Comparison of ENCODE assay signal across 13 mouse cellular contexts in the genomic region with DNA sequence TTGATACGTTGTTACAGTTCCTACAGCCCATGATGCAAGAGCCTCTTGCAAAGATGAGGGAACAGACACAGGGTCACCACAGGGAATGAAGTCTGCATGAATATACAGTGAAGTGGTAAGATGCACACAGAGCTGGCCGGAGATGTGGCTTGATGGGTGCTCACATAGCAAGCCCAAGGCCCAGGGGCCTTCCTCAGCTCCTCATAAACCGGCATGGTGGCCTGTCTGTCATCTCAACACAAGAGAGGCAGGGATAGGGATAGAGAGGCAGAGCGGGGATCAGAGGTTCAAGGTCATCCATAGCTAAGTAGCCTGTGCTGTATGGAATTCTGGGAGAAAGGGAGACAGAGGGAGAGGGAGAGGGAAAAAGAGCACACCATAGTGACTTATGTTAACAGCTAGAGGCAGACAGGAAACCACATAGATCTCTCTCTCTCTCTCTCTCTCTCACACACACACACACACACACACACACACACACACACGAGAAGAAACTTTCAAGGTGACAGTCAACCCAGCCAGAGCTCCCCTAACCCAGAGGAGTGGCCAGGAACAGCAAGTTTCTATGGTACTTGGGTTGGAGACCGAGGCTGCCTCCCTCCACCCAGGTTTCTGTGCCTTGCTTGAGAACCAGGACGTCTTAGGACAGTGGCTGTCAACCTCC.
DNase-seq lines count a peak whose midpoint lies in the region; ATAC-seq and TF ChIP-seq lines count a peak whose summit lies in the region.
"Had no signal": no experiment of that assay in that cellular context is flagged by ENCODE, and none has a peak within 500 bp of the region (broad histone marks: within the 10 kb centered on the region; RNA-seq: fewer than 3 reads in every experiment).

No protein-coding gene starts in this region.

- no peak overlapping the region for H3K4me2 ChIP-seq in forebrain, embryonic 16.5 days (ENCODE audit: low read length)
- no peak overlapping the region for H3K4me2 ChIP-seq in forebrain, embryonic 15.5 days (replicated peaks)
- H3K4me2 ChIP-seq in midbrain, embryonic 14.5 days (ENCODE audit: low read length): no peak overlapping the region
- H3K4me2 ChIP-seq: heart, embryonic 15.5 days; hindbrain, embryonic 15.5 days; limb, embryonic 12.5 days; midbrain, embryonic 15.5 days had no signal

- DNase-seq in midbrain, embryonic 10.5 days (ENCODE audit: low spot score): no peak
- DNase-seq in midbrain, embryonic 14.5 days: no peak
- DNase-seq in MEL (ENCODE audit: low read depth, low spot score): peak; percentile 39
- DNase-seq in naive thymus-derived CD4-positive, alpha-beta T cell, adult 2 months (ENCODE audit: low read depth): peak; percentile 65
- no peak for DNase-seq in left cerebral cortex, postnatal 14 days (ENCODE audit: low spot score in 2 of 2)
- DNase-seq: layer of hippocampus, postnatal 36 days; right cerebral cortex, postnatal 25 days had no signal

- no peak for TF ChIP-seq EP300 in MEL (IDR thresholded peaks at IDR 0.05; ENCODE audit: low read depth in 1 of 2, low read length in 2 of 2)

- TF ChIP-seq CTCF in MEL (IDR thresholded peaks at IDR 0.05 in 2 of 3, conservative IDR thresholded peaks at IDR 0.05 in 1 of 3; ENCODE audit: control insufficient read depth in 1 of 3, insufficient read depth in 1 of 3, low read depth in 2 of 3, low read length in 3 of 3, poor library complexity in 1 of 3, severe bottlenecking in 1 of 3): no peak

- H3K4me3 ChIP-seq in forebrain, embryonic 16.5 days (replicated peaks; ENCODE audit: low read length): no peak overlapping the region
- H3K4me3 ChIP-seq in forebrain, embryonic 15.5 days: no peak overlapping the region
- H3K4me3 ChIP-seq in midbrain, embryonic 10.5 days: no peak overlapping the region
- no peak overlapping the region for H3K4me3 ChIP-seq in midbrain, embryonic 14.5 days (replicated peaks; ENCODE audit: low read depth, low read length)
- no peak overlapping the region for H3K4me3 ChIP-seq in MEL (ENCODE audit: control insufficient read depth in 1 of 2, insufficient read depth in 1 of 2, low read depth in 2 of 2, low read length in 2 of 2)
- H3K4me3 ChIP-seq: heart, embryonic 15.5 days; hindbrain, embryonic 15.5 days; limb, embryonic 12.5 days; midbrain, embryonic 15.5 days had no signal

- no peak for ATAC-seq in forebrain, embryonic 16.5 days
- ATAC-seq in forebrain, embryonic 15.5 days (replicated peaks): no peak
- no peak for ATAC-seq in midbrain, embryonic 14.5 days (ENCODE audit: low FRiP score, low TSS enrichment)
- ATAC-seq: midbrain, embryonic 15.5 days had no signal

- no peak for TF ChIP-seq RAD21 in MEL (IDR thresholded peaks at IDR 0.05; ENCODE audit: low read depth, low read length)

- no peaks in the 10 kb centered on the region for H3K36me3 ChIP-seq in forebrain, embryonic 16.5 days (ENCODE audit: control insufficient read depth, insufficient read depth)
- no peaks in the 10 kb centered on the region for H3K36me3 ChIP-seq in forebrain, embryonic 15.5 days
- H3K36me3 ChIP-seq in midbrain, embryonic 10.5 days: no peaks in the 10 kb centered on the region
- H3K36me3 ChIP-seq in midbrain, embryonic 14.5 days (ENCODE audit: control insufficient read depth, insufficient read depth, low read length): no peaks in the 10 kb centered on the region
- peaks cover 0 to 3% of the 10 kb centered on the region in 2 experiments; a peak in 1 of 4 replicates for H3K36me3 ChIP-seq in MEL (ENCODE audit: control insufficient read depth in 1 of 2, insufficient read depth in 2 of 2, low read length in 2 of 2)
- H3K36me3 ChIP-seq: heart, embryonic 15.5 days; hindbrain, embryonic 15.5 days; limb, embryonic 12.5 days; midbrain, embryonic 15.5 days had no signal

- no peaks in the 10 kb centered on the region for H3K9me3 ChIP-seq in forebrain, embryonic 16.5 days (ENCODE audit: control insufficient read depth, low read length)
- H3K9me3 ChIP-seq in forebrain, embryonic 15.5 days: no peaks in the 10 kb centered on the region
- H3K9me3 ChIP-seq in midbrain, embryonic 10.5 days (replicated peaks): no peaks in the 10 kb centered on the region
- no peaks in the 10 kb centered on the region for H3K9me3 ChIP-seq in midbrain, embryonic 14.5 days (ENCODE audit: control insufficient read depth, low read length)
- H3K9me3 ChIP-seq in MEL (replicated peaks; ENCODE audit: insufficient read depth, low read length): no peaks in the 10 kb centered on the region
- H3K9me3 ChIP-seq: heart, embryonic 15.5 days; hindbrain, embryonic 15.5 days; limb, embryonic 12.5 days; midbrain, embryonic 15.5 days had no signal

- H3K27me3 ChIP-seq in forebrain, embryonic 16.5 days (replicated peaks; ENCODE audit: control insufficient read depth, insufficient read depth, low read length): no peaks in the 10 kb centered on the region
- H3K27me3 ChIP-seq in forebrain, embryonic 15.5 days: no peaks in the 10 kb centered on the region
- H3K27me3 ChIP-seq in midbrain, embryonic 10.5 days (ENCODE audit: low read depth, poor library complexity, severe bottlenecking): peaks cover 75% of the 10 kb centered on the region
- H3K27me3 ChIP-seq in midbrain, embryonic 14.5 days (ENCODE audit: control insufficient read depth, insufficient read depth, low read length): no peaks in the 10 kb centered on the region
- H3K27me3 ChIP-seq in MEL (ENCODE audit: control insufficient read depth in 1 of 2, insufficient read depth in 2 of 2, low read length in 2 of 2): no peaks in the 10 kb centered on the region
- H3K27me3 ChIP-seq: heart, embryonic 15.5 days; hindbrain, embryonic 15.5 days; midbrain, embryonic 15.5 days had no signal

- intact Hi-C loops in left cerebral cortex, postnatal 14 days (cut with DNase I): no loop called here

- no peak for TF ChIP-seq POLR2A in MEL (IDR thresholded peaks at IDR 0.05; ENCODE audit: control insufficient read depth in 1 of 2, insufficient read depth in 1 of 2, low read depth in 1 of 2, low read length in 2 of 2, poor library complexity in 1 of 2)

- peak overlapping the region; percentile 74 for H3K27ac ChIP-seq in forebrain, embryonic 16.5 days (ENCODE audit: low read length)
- no peak overlapping the region for H3K27ac ChIP-seq in forebrain, embryonic 15.5 days (replicated peaks)
- H3K27ac ChIP-seq in midbrain, embryonic 10.5 days (replicated peaks): peak overlapping the region; percentile 14
- H3K27ac ChIP-seq in midbrain, embryonic 14.5 days (replicated peaks; ENCODE audit: low read depth, low read length): no peak overlapping the region
- no peak overlapping the region; the same call in 1 of the 2 replicates for H3K27ac ChIP-seq in MEL (ENCODE audit: control insufficient read depth, low read depth, low read length)
- H3K27ac ChIP-seq: heart, embryonic 15.5 days; hindbrain, embryonic 15.5 days; limb, embryonic 12.5 days; midbrain, embryonic 15.5 days had no signal

- peaks cover 36% of the 10 kb centered on the region for H3K4me1 ChIP-seq in forebrain, embryonic 16.5 days (replicated peaks; ENCODE audit: control insufficient read depth, insufficient read depth, low read length)
- peaks cover 44% of the 10 kb centered on the region for H3K4me1 ChIP-seq in forebrain, embryonic 15.5 days
- peaks cover 73% of the 10 kb centered on the region for H3K4me1 ChIP-seq in midbrain, embryonic 10.5 days
- peaks cover 32% of the 10 kb centered on the region for H3K4me1 ChIP-seq in midbrain, embryonic 14.5 days (ENCODE audit: control insufficient read depth, insufficient read depth, low read length)
- peaks cover 0 to 9% of the 10 kb centered on the region in 2 experiments; a peak in 2 of 4 replicates for H3K4me1 ChIP-seq in MEL (ENCODE audit: control insufficient read depth in 1 of 2, insufficient read depth in 2 of 2, low read length in 2 of 2)

- no peak overlapping the region for H3K9ac ChIP-seq in forebrain, embryonic 16.5 days (replicated peaks; ENCODE audit: low read depth, low read length)
- no peak overlapping the region for H3K9ac ChIP-seq in forebrain, embryonic 15.5 days (replicated peaks)
- no peak overlapping the region for H3K9ac ChIP-seq in midbrain, embryonic 14.5 days (replicated peaks; ENCODE audit: low read length)
- no peak overlapping the region for H3K9ac ChIP-seq in MEL (ENCODE audit: control insufficient read depth, low read depth, low read length, poor library complexity, severe bottlenecking)
- H3K9ac ChIP-seq: heart, embryonic 15.5 days; hindbrain, embryonic 15.5 days; limb, embryonic 12.5 days; midbrain, embryonic 15.5 days had no signal

- no peaks in the 10 kb centered on the region for H3K79me2 ChIP-seq in MEL (ENCODE audit: control insufficient read depth, insufficient read depth, low read length, poor library complexity)

- WGBS in forebrain, embryonic 16.5 days: 82% methylated on average over 7 of the region's 7 CpGs
- WGBS in forebrain, embryonic 15.5 days: 75% methylated on average over 7 of the region's 7 CpGs
- WGBS in midbrain, embryonic 10.5 days: 78% methylated on average over 7 of the region's 7 CpGs
- WGBS in midbrain, embryonic 14.5 days: 77% methylated on average over 7 of the region's 7 CpGs

TF ChIP-seq in MEL, 35 proteins besides CTCF, POLR2A, EP300 and RAD21:
- TF ChIP-seq SIN3A (IDR thresholded peaks at IDR 0.05; ENCODE audit: low read length): no peak
- 0 out of 2 replicates have a peak, but pooled peaks have one; percentile 23 for TF ChIP-seq NELFE (IDR thresholded peaks at IDR 0.05; ENCODE audit: low read depth, low read length)

Comparison
In these comparisons a context has a peak if more than half of its experiments do, and no peak if none do; other contexts are left out.
1. H3K27ac ChIP-seq: peak in forebrain, embryonic 16.5 days (single experiment) and midbrain, embryonic 10.5 days (single experiment); none in forebrain, embryonic 15.5 days (single experiment), midbrain, embryonic 14.5 days (single experiment) and MEL (single experiment).
2. DNase-seq: peak in MEL (single experiment) and naive thymus-derived CD4-positive, alpha-beta T cell, adult 2 months (single experiment); none in midbrain, embryonic 10.5 days (single experiment), midbrain, embryonic 14.5 days (single experiment) and left cerebral cortex, postnatal 14 days (0 of 2).